Mouse (Mus musculus): ENCODE results near the gene Sik3.

GRCm38 (mm10) chr9:46088722-46089121 is 76.1 kb downstream of the Sik3 start:
- TF ChIP-seq CTCF (IDR thresholded peaks at IDR 0.05) (no peak), POLR2A (IDR thresholded peaks at IDR 0.05; ENCODE audit: insufficient read depth, low read depth, low read length) (no peak)
